Mouse (Mus musculus) olfactory bulb, adult 2 months (tissue): ENCODE results near the gene Ppip5k1. TPM values are rescaled to one million over a fixed set of nuclear protein-coding genes. Genes with fewer than 3 reads are reported as not detected.

Experiments
- H3K27ac ChIP-seq: fragments of 200-500 bp; 2 replicates; pipeline ENCODE4 v1.5.1; 2012; ENCODE audit warnings: low read depth, low read length; ENCODE audit not compliant: insufficient read depth
- H3K4me1 ChIP-seq: fragments of 200-500 bp; 2 replicates; pipeline ENCODE4 v1.6.1; 2012; ENCODE audit warnings: low read length; ENCODE audit not compliant: control insufficient read depth, insufficient read depth
- H3K4me3 ChIP-seq: fragments of 200-500 bp; 2 replicates; pipeline ENCODE4 v1.5.1; 2012; ENCODE audit warnings: mild to moderate bottlenecking, low read depth, low read length, moderate library complexity; ENCODE audit not compliant: insufficient read depth
- CTCF ChIP-seq: fragments of 200-500 bp; IDR thresholded peaks from 2 replicates; pipeline ENCODE4 v1.5.1; 2012; ENCODE audit warnings: low read depth, mild to moderate bottlenecking, low read length, moderate library complexity; ENCODE audit not compliant: insufficient read depth
- POLR2A ChIP-seq: fragments of 200-500 bp; IDR thresholded peaks from 2 replicates; pipeline ENCODE4 v1.6.1; 2012; ENCODE audit warnings: mild to moderate bottlenecking, low read depth, low read length, moderate library complexity; ENCODE audit not compliant: insufficient read depth
- WGBS: fragments of 180-500 bp; shearing (Covaris S2); methylation state at CpG from one replicate; pipeline ENCODE4 v1.1.7; 2018; 5-methylcytosine and 5-hydroxymethylcytosine counted together
- polyA plus RNA-seq: library from polyadenylated mRNA; stranded (reverse); fragments of >200 nt; gene quantifications from 2 replicates; pipeline ENCODE4 v1.2.4, GENCODE M21; 2012; ENCODE audit warnings: low replicate concordance; ENCODE audit not compliant: missing spikeins, insufficient read depth, insufficient read length

Ppip5k1 gene
- polyA plus RNA-seq, 1 experiment: 355 TPM

- H3K4me3 ChIP-seq: peak overlapping the region; percentile 94
- TF ChIP-seq CTCF: no peak
- peak; percentile 83 for TF ChIP-seq POLR2A
- peak overlapping the region; percentile 90 for H3K27ac ChIP-seq
- H3K4me1 ChIP-seq: peaks cover 13% of the 10 kb centered on the region
- WGBS: under 1% methylated on average over 16 of the region's 16 CpGs
Observed at GRCm38 (mm10) chr2:121358381-121358780, 3.2 kb upstream of the Ppip5k1 start.

DNA sequence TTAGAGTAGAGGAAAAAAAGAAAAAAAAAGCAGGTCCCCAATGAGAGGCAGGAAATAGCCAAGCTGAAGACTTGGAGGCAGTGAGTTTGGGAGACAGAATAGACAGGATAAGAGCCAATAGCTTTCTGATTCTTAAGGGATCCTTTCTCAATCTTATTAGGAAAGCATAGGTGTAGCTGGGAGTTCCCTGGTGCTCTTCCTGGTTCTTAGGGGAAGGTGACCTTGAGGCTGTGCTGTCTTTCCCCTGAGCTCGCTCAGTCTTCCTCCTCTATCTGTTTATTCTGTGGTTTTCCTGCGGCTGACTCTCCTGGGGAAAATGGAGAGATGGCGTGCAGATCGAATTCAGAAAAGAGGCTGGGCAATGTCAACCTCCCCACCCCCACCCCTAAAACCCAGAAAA is 2.8 kb upstream of the Ppip5k1 start:
- H3K4me3 ChIP-seq: peak overlapping the region; percentile 94
- H3K4me1 ChIP-seq: peaks cover 15% of the 10 kb centered on the region
- H3K27ac ChIP-seq: peak overlapping the region; percentile 36; the same call in 1 of the 2 replicates
- 10% methylated on average over 4 of the region's 4 CpGs for WGBS
- TF ChIP-seq CTCF (no peak), POLR2A (no peak)

GRCm38 (mm10) chr2:121357494-121357893 is 2.3 kb upstream of the Ppip5k1 start, which contains the start of gene Ckmt1:
TSS of gene Ckmt1 (plus strand) at chr2:121357714.
- Histone ChIP-seq H3K4me1 (peaks cover 15% of the 10 kb centered on the region), H3K27ac (peak within 1 kb of the TSS; percentile 90), H3K4me3 (peak within 1 kb of the TSS; percentile 94)
- TF ChIP-seq POLR2A (no peak), CTCF (no peak)
- WGBS: 55% methylated on average over 5 of the region's 5 CpGs

- TF ChIP-seq CTCF (no peak), POLR2A (no peak)
- Histone ChIP-seq H3K27ac (peak overlapping the region; percentile 82), H3K4me3 (peak overlapping the region; percentile 82), H3K4me1 (peaks cover 13% of the 10 kb centered on the region)
- WGBS: 2% methylated on average over 6 of the region's 6 CpGs
Observed at GRCm38 (mm10) chr2:121354378-121354777, 818 bp downstream of the Ppip5k1 start.

DNA sequence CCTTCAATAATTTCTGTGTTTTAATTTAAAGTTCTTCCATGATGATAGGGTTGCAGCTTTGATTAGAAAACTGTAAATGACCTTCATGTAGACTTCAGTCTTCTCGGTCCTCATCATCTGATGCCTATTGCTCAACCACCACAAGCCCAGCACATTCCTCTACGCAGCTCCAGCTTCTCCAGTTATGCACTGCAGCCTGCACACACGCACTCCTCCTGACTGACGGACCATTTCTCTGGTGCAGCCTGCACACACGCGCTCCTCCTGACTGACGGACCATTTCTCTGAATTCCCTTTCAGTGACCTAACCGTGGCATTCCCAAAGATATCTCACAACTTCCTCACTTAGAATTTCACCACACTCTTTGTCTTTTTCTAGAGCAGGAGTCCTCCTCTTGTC is 2.0 kb downstream of the Ppip5k1 start:
- no peak overlapping the region for H3K27ac ChIP-seq
- WGBS: 70% methylated on average over 8 of the region's 8 CpGs
- no peak overlapping the region for H3K4me3 ChIP-seq
- H3K4me1 ChIP-seq: peaks cover 10% of the 10 kb centered on the region
- TF ChIP-seq CTCF (no peak), POLR2A (no peak)

DNA sequence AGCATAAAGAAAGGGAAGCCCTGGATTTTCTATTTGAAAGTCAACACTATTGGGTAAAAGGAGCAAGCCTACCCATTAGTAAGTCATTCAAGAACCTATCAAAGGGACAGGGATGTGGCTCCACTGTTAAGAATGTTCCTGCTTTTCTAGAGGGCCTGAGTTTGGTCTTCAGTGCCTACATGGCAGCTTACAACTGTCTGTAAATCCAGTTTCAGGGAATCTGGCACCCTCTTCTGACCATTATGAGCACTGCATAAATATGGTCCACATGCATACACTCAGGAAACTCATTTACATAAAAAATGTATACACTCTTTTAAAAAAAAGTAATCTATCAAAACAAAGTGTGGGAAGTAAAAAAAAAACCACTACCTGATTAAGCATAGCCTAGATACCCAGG is 16.1 kb downstream of the Ppip5k1 start:
- no peaks in the 10 kb centered on the region for H3K4me1 ChIP-seq
- H3K27ac ChIP-seq: no peak overlapping the region
- H3K4me3 ChIP-seq: no peak overlapping the region
- no peak for TF ChIP-seq CTCF
- TF ChIP-seq POLR2A: no peak

DNA sequence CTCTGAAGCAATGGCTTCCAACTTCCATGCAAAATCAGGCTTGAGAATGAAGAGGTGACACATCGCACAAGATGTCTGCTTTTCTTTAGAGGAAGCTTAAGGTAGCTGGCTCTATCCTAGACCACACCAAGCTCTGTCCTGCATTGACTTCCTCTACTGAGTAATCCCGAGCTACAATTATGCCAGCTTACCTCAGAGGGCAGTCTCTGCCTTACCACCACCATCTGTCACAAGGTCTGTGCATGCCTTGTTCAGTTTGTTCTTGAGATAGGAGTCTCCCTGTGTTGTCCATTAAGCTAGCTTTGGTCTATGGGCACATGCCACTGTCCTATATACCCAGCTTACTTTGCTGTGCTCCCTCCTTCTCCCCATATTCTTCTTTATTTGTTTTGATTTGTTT is 25.7 kb downstream of the Ppip5k1 start:
- H3K4me3 ChIP-seq: no peak overlapping the region
- 92% methylated on average over 2 of the region's 2 CpGs for WGBS
- peaks cover 4% of the 10 kb centered on the region; the same call in 1 of the 2 replicates for H3K4me1 ChIP-seq
- TF ChIP-seq CTCF: no peak
- no peak for TF ChIP-seq POLR2A
- no peak overlapping the region for H3K27ac ChIP-seq

DNA sequence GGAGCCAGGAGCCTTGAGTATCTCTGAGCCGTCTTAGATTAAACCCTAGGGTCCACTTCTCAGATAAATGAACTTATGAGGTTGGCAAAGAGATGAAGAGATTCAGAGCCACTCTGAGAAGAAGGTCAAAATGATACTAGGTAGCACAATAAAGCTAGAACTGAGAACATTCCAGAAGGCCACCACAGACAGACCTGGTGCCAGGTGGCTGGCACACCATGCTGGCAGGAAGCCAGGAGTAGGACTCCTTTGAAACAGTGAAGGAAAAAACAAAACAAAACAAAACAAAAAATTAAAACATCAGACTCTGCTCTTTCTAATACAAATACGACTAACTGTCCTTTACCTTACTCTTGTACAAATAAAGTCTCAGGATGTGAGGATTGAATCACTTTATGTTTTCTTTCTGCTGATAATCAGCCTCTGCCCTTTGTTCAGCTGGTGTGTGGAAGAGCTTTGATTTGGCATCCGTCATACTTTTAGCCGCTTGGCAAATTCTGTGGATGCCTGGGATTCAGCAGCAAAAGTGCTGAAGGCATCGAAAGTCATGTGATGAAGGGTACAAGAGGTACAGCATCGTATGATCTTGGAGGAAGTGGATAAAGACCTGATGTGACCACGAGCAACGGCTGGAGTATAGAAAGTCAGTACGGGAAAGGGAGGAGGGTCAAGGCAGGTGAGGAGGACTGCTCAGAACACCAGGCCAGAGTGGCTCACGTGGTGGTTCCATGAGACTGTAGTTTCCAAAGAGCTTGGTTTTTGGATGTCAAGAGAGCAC is 31.3 kb downstream of the Ppip5k1 start:
- TF ChIP-seq CTCF: no peak
- no peak for TF ChIP-seq POLR2A
- WGBS: 89% methylated on average over 10 of the region's 10 CpGs
- peaks cover 4% of the 10 kb centered on the region; the same call in 1 of the 2 replicates for H3K4me1 ChIP-seq
- no peak overlapping the region for H3K4me3 ChIP-seq
- H3K27ac ChIP-seq: no peak overlapping the region

DNA sequence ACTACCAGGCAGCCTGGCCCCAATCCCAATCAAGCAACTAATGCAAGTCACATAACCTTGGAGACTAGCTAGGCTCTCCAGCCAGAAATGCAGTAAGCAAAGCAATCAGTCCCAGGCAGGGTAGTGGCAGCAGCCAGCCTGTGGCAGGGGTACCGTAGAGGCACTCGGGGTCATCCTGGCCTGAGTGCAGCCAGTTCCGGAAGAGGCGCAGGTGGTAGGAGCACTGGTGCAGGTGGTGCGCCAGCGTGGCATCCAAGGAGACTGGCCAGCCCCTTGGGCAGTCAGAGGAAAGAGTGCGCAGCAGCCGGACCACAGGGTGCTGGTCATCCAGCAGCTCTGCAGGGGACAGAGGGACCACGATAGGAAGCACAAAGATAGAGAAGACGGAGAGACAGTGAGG is 32.2 kb downstream of the Ppip5k1 start:
- H3K4me1 ChIP-seq: peaks cover 4% of the 10 kb centered on the region; the same call in 1 of the 2 replicates
- TF ChIP-seq CTCF: no peak
- TF ChIP-seq POLR2A: no peak
- no peak overlapping the region for H3K27ac ChIP-seq
- H3K4me3 ChIP-seq: no peak overlapping the region
- 87% methylated on average over 10 of the region's 10 CpGs for WGBS
